Mouse (Mus musculus) liver, embryonic 12.5 days (tissue): ENCODE results near the gene Trpv2. TPM values are rescaled to one million over a fixed set of nuclear protein-coding genes. Genes with fewer than 3 reads are reported as not detected.

Experiments
- ATAC-seq: fragments of 200-750 bp; cut with Nextera tagmentation; 2 replicates; pipeline ENCODE4 v1.8.0; 2017; ENCODE audit warnings: moderate number of reproducible peaks, mild to moderate bottlenecking, moderate library complexity
- H3K27ac ChIP-seq: fragments of 300-500 bp; sonication (generic); 2 replicates; pipeline ENCODE4 v1.5.1; 2016; ENCODE audit warnings: mild to moderate bottlenecking
- H3K27me3 ChIP-seq: fragments of 300-500 bp; sonication (generic); replicated peaks from 2 replicates; pipeline ENCODE4 v1.6.1; 2016; ENCODE audit warnings: mild to moderate bottlenecking, moderate library complexity
- H3K36me3 ChIP-seq: fragments of 300-500 bp; sonication (generic); 2 replicates; pipeline ENCODE4 v1.6.1; 2016; ENCODE audit warnings: mild to moderate bottlenecking, moderate library complexity
- H3K4me1 ChIP-seq: fragments of 300-500 bp; sonication (generic); 2 replicates; pipeline ENCODE4 v1.6.1; 2016
- H3K4me2 ChIP-seq: fragments of 300-500 bp; sonication (generic); 2 replicates; pipeline ENCODE4 v1.6.1; 2016; ENCODE audit warnings: mild to moderate bottlenecking, moderate library complexity
- H3K4me3 ChIP-seq: fragments of 300-500 bp; sonication (generic); 2 replicates; pipeline ENCODE4 v1.5.1; 2016; ENCODE audit warnings: mild to moderate bottlenecking, moderate library complexity
- H3K9ac ChIP-seq: fragments of 300-500 bp; sonication (generic); 2 replicates; pipeline ENCODE4 v1.6.1; 2016; ENCODE audit warnings: mild to moderate bottlenecking, moderate library complexity
- H3K9me3 ChIP-seq: fragments of 300-500 bp; sonication (generic); replicated peaks from 2 replicates; pipeline ENCODE4 v1.6.1; 2016; ENCODE audit warnings: mild to moderate bottlenecking, moderate library complexity
- WGBS: fragments of 180-500 bp; shearing (Covaris S2); methylation state at CpG from one replicate; pipeline ENCODE4 v1.1.7; 2016; ENCODE audit not compliant: insufficient replicate concordance; 5-methylcytosine and 5-hydroxymethylcytosine counted together
- polyA plus RNA-seq: library from polyadenylated mRNA; unstranded; fragments of >200 nt; fragmentation: Nextera tagmentation; extraction: Ambion mirVana; gene quantifications from 2 replicates; pipeline ENCODE4 v1.2.1, GENCODE M21; 2016

Gene Trpv2
- polyA plus RNA-seq, 1 experiment from 2014 or later = 9.0 TPM

DNA sequence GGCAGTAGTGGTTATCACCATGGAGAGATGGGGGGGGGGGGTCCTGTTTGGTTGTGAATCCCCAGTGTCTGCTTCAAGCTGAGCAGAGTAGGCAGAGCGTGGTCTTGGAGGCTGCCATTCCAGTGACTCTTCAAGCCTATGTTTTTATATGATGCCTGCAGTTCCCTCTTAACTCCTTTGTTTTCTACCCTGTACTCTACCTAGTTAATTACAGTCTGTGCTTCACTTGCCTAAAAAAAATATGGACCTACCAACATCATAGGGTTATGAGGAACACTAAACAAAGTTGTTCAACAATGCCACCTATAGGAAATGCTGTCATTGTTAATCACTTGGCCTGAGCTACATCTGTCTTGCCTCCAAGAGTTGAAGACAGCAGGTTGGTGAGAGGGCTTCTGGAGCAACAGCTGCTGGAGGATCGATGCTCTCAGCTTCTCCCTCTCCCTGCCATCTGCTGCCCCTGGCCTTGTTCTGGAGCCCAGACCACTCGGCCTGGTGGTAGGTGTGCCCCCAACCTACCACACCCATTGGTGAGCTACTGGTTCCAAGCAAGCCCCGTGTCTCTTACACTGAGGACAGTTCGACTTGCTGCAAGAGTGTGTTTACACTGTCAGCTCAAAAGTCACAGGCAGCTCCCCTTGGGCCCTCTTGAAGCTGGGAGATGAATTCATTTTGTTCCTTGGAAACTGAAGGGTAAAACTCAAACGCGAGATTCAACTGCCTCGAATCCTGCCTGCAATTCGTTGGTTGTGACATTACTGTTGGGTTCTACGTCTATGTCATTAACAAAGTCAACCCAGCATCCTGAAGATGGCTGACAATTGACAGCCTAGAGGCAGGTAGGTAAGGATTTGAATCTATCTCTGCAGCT lies 32.2 kb downstream of the Trpv2 start:
- no peak overlapping the region for H3K4me3 ChIP-seq
- H3K36me3 ChIP-seq = peaks cover 69% of the 10 kb centered on the region
- 0 out of 2 replicates have a peak, but pooled peaks have one; percentile 2 for ATAC-seq
- H3K9me3 ChIP-seq = no peaks in the 10 kb centered on the region
- no peaks in the 10 kb centered on the region for H3K27me3 ChIP-seq
- peak overlapping the region; percentile 96 for H3K27ac ChIP-seq
- peak overlapping the region; percentile 65; the same call in 1 of the 2 replicates for H3K4me2 ChIP-seq
- H3K4me1 ChIP-seq = peaks cover 29% of the 10 kb centered on the region
- 58% methylated on average over 10 of the region's 10 CpGs for WGBS
- H3K9ac ChIP-seq = no peak overlapping the region

DNA sequence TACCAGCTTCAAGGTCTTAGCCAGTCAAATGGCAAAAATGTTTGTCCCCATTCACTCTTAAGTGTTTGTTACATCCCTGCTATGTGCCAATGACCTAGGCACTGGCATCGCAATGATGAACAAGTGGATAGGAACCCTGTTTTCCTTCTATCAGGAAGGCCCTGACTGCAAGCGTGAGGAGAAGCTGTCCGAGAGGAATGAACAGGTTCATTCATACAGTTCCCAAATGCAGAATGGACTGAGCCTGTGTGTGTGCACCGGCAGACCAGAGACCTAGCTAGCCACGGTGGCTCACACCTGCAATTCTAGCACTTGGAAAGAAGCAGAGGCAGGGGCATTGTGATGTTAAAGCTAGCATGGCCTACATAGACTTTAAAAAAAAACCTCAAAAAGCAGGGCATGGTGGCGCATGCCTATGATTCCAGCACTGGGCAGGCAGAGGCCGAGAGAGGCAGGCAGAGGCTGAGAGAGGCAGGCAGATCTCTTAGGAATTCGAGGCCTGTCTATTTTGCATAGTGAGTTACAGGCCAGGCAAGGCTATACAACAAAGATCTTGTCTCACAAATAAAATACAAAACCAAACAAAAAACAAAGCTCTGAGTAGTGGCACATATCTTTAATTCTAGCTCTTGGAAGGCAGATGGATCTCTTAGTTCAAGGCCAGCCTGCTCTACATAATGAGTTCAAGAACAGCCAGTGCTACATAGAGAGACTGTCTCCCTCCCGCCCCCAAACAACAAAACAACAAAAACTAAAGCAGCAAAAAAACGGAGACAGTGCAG lies 33.1 kb downstream of the Trpv2 start:
- Histone ChIP-seq H3K27me3 (no peaks in the 10 kb centered on the region), H3K9me3 (no peaks in the 10 kb centered on the region), H3K4me2 (no peak overlapping the region), H3K36me3 (peaks cover 69% of the 10 kb centered on the region), H3K4me3 (no peak overlapping the region), H3K4me1 (peaks cover 22% of the 10 kb centered on the region), H3K27ac (no peak overlapping the region), H3K9ac (no peak overlapping the region)
- no peak for ATAC-seq
- WGBS = 72% methylated on average over 10 of the region's 10 CpGs

DNA sequence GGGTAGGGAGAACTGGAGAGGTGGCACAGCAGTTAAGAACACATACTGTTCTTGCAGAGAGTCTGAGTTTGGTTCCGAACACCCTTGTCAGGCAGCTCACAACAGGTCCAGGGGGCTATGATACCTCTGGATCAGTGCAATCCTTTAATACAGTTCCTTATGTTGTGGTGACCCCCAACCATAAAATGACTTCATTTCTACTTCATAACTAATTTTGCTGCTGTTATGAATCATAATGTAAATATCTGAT lies 33.6 kb downstream of the Trpv2 start:
- no peak overlapping the region for H3K4me3 ChIP-seq
- no peak overlapping the region for H3K4me2 ChIP-seq
- H3K9ac ChIP-seq = no peak overlapping the region
- H3K36me3 ChIP-seq = peaks cover 69% of the 10 kb centered on the region
- 93% methylated on average over 1 of the region's 1 CpGs for WGBS
- no peak overlapping the region for H3K27ac ChIP-seq
- no peaks in the 10 kb centered on the region for H3K27me3 ChIP-seq
- no peak for ATAC-seq
- no peaks in the 10 kb centered on the region for H3K9me3 ChIP-seq
- peaks cover 22% of the 10 kb centered on the region for H3K4me1 ChIP-seq

DNA sequence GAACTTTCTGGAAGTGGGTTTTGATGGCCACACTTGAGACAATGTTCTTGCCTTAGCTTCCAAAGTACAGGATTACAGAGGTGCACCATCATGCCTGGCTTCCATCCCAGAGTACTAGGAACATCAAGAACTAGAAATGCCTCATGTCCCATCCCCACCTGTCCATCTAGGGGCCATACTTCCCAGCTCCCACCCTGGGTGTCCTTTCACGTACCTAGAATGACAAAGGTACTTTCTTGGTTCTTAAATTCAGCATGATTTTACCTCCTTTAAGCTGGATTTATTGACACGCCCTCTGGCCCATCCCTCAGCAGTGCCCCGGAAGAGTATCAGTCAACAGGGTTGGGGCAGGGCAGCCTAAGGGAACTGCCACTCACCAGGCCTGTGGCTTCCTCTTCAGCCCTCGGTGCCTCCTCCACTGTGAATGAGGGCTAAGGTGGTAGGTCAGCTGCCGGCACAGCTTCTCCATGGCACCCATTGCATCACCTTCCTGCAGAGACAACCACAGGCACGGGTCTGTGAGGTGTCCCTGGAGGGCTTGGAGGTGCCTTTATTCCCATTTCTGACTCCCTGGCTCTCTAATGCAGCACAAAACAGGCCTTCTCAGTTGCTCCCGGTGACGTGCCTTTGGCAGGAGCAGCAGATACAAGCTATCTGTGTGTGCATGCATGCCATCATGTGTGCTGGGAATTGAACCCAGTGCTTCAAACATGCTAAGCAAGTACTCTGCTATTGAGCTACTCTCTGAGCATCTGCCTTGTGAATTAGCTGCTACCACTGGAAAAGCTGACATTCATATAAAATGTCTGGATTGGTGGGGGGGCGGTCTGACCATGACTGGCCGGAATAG lies 34.8 kb downstream of the Trpv2 start:
- 52% methylated on average over 10 of the region's 10 CpGs for WGBS
- H3K27ac ChIP-seq = no peak overlapping the region; the same call in 1 of the 2 replicates
- ATAC-seq = no peak
- H3K4me1 ChIP-seq = peaks cover 29% of the 10 kb centered on the region
- H3K4me3 ChIP-seq = no peak overlapping the region
- no peak overlapping the region for H3K9ac ChIP-seq
- no peak overlapping the region for H3K4me2 ChIP-seq
- peaks cover 60% of the 10 kb centered on the region for H3K36me3 ChIP-seq
- no peaks in the 10 kb centered on the region for H3K9me3 ChIP-seq
- no peaks in the 10 kb centered on the region for H3K27me3 ChIP-seq

DNA sequence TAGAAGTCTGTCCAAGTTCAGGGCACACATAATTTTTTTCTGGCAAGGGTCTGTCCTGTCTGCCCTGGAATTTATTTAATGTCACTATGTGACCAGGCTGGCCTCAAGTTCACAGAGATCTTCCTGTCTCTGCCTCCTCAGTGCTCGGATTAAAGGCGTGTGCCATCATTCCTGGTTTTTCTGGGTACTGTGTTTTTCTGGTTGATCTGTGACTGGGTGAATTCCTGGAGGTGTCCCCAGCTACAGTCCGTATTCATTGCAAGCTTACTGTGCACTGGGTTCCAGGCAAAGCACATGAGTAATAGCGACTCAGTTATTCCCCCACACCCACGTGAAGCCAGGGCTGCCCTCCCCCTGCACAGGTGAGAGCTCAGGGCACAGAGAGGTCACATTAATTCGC lies 36.0 kb downstream of the Trpv2 start:
- ATAC-seq = no peak
- 80% methylated on average over 6 of the region's 6 CpGs for WGBS
- no peak overlapping the region for H3K4me3 ChIP-seq
- no peaks in the 10 kb centered on the region for H3K9me3 ChIP-seq
- peaks cover 19% of the 10 kb centered on the region for H3K4me1 ChIP-seq
- no peak overlapping the region for H3K27ac ChIP-seq
- H3K27me3 ChIP-seq = peaks cover 6% of the 10 kb centered on the region; the same call in 1 of the 2 replicates
- no peak overlapping the region for H3K4me2 ChIP-seq
- no peak overlapping the region for H3K9ac ChIP-seq
- peaks cover 47% of the 10 kb centered on the region for H3K36me3 ChIP-seq

DNA sequence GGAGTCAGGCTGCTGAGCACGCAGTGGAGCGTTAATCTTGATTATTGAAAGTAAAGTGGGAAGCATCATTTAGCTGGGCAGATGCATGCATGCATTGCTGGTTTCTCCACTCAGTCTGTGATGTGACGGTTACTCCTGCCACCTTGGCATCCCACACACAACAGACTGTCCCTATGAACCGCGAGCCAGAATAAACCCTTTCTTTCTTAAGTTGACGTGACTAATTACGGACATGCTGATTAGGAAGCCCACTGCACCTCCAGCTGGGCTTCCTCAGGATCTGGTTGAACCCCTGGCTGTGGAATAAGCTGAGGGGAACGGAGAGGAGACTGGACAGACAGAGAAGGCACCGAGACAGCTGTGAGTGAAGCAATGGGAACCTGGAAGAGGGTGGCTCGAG lies 38.3 kb downstream of the Trpv2 start:
- Histone ChIP-seq H3K9ac (no peak overlapping the region), H3K36me3 (peaks cover 24% of the 10 kb centered on the region)
- 78% methylated on average over 10 of the region's 10 CpGs for WGBS

DNA sequence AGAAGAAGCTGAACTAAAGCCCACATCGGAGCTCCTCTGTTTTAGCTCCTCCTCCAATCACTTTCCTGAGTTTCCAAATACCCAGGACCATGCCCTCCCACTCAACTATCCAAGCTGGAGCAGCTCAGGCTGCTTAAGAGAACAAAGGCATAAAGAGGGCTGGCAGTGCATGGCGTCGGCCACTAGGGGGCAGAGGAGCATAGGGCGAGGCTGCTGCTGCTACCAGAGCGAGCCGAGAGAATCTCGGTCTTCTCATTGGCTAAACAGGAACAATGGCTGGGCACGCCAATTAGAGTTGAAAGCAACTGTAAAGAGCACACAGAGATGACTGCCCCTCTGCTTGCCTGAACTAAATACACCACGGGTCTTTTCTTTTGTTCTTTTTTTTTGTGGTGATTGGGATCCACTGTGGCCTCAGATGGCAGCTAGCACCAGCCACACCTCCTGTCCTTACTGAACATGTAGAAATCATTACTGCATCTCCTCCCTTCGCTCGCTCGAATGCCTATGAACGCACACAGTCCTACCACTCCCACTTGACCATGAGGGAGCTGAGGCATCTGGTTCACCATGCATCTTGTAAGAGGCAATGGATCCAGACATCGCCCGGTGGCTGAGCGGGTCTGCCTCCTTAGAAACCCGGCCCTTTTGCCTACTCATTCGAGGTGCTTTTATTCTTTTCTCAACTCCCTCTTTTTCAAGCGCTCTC lies 39.5 kb downstream of the Trpv2 start:
- Histone ChIP-seq H3K4me3 (no peak overlapping the region), H3K4me2 (peak overlapping the region; percentile 28), H3K9me3 (no peaks in the 10 kb centered on the region), H3K27ac (no peak overlapping the region), H3K4me1 (peaks cover 10% of the 10 kb centered on the region), H3K9ac (no peak overlapping the region), H3K36me3 (peaks cover 12% of the 10 kb centered on the region; the same call in 1 of the 2 replicates), H3K27me3 (peaks cover 6% of the 10 kb centered on the region; the same call in 1 of the 2 replicates)
- WGBS = 31% methylated on average over 19 of the region's 19 CpGs
- peak; percentile 71 for ATAC-seq

More for the DNA sequence above, 38.3 kb downstream of the Trpv2 start:
- Histone ChIP-seq H3K4me2 (no peak overlapping the region), H3K9me3 (no peaks in the 10 kb centered on the region), H3K27me3 (peaks cover 6% of the 10 kb centered on the region; the same call in 1 of the 2 replicates), H3K27ac (no peak overlapping the region), H3K4me1 (peaks cover 10% of the 10 kb centered on the region), H3K4me3 (no peak overlapping the region)
- ATAC-seq = no peak

DNA sequence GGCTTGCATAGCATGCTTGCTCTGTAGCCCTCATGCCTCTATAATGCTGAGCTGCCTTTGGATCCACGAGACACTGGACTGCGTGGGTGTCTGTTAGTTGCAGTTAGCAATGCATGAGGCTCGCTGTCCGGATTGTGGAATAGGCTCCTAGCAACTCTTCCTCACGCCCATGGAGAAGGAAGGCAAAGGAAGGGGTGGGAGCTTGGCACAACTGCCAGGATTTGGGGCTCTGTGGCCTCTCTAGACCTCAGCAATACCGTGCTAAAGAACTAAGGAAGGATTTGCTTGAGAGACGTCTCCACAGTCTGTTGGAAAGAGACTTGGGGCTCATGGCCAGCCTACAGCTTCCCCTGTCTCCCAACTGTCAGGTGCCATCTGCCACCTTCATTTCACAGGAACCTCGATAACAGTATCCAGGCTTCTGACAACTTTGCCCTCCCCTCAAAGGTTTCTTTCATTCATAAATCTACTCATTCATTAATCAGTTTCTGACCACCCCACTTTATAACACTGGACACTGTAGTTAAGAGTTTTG lies 40.7 kb downstream of the Trpv2 start:
- Histone ChIP-seq H3K9me3 (no peaks in the 10 kb centered on the region), H3K4me2 (no peak overlapping the region), H3K36me3 (peaks cover 4% of the 10 kb centered on the region; the same call in 1 of the 2 replicates), H3K27me3 (peaks cover 6% of the 10 kb centered on the region; the same call in 1 of the 2 replicates), H3K9ac (no peak overlapping the region), H3K27ac (no peak overlapping the region), H3K4me1 (peaks cover 10% of the 10 kb centered on the region), H3K4me3 (no peak overlapping the region)
- WGBS = 74% methylated on average over 8 of the region's 8 CpGs
- ATAC-seq = no peak

DNA sequence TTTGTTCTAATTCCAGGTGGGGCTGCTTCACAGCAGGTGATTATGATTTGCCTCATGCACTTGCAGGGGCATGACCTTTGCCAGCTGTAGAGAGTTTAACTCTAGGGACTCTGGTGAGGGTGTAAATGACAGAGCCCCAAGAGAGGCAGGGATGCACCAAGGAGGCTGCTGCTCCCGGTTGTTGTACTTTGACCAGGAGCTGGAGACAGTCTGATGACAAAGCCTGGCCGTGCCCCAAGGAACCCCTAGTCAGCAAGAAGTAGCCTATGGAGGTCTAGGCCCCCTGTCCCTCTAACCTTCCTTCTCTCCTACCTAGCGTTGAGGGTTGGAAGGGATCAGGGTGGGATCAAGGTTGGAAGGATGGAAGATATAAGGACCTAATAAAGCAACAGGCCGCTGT lies 41.2 kb downstream of the Trpv2 start:
- peaks cover 6% of the 10 kb centered on the region; the same call in 1 of the 2 replicates for H3K27me3 ChIP-seq
- H3K9me3 ChIP-seq = no peaks in the 10 kb centered on the region
- H3K27ac ChIP-seq = no peak overlapping the region
- no peak overlapping the region for H3K4me3 ChIP-seq
- WGBS = 75% methylated on average over 4 of the region's 4 CpGs
- no peak for ATAC-seq
- H3K36me3 ChIP-seq = peaks cover 3% of the 10 kb centered on the region; the same call in 1 of the 2 replicates
- H3K9ac ChIP-seq = no peak overlapping the region
- peaks cover 10% of the 10 kb centered on the region for H3K4me1 ChIP-seq
- H3K4me2 ChIP-seq = no peak overlapping the region

DNA sequence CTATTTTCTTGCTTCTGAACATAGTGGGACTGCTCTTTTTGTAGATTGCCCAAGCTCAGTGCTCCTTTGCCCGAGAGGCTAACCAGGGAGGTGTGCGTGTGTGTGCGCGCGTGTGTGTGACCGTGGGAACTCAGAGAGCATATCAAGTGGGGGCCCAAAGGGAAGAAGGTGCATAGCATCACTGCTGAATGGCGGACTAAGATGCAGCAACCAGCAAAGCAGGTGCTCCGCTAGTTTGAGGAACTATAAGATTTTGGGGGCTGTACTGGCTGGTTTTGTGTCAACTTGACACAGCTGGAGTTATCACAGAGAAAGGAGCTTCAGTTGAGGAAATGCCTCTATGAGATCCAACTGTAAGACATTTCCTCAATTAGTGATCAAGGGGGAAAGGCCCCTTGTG lies 46.8 kb downstream of the Trpv2 start:
- Histone ChIP-seq H3K9ac (no peak overlapping the region), H3K4me2 (no peak overlapping the region), H3K36me3 (peaks cover 3% of the 10 kb centered on the region; the same call in 1 of the 2 replicates), H3K27ac (no peak overlapping the region), H3K4me3 (no peak overlapping the region), H3K4me1 (peaks cover 40% of the 10 kb centered on the region), H3K27me3 (no peaks in the 10 kb centered on the region), H3K9me3 (no peaks in the 10 kb centered on the region)
- ATAC-seq = no peak
- WGBS = 65% methylated on average over 8 of the region's 8 CpGs
